Mouse (Mus musculus) kidney, embryonic 15.5 days (tissue): ENCODE data around the gene Arhgap29. TPM values are rescaled to one million over a fixed set of nuclear protein-coding genes. Genes with fewer than 3 reads are reported as not detected.

Source experiments
- ATAC-seq: fragments of 200-750 bp; cut with Nextera tagmentation; replicated peaks from 2 replicates; pipeline ENCODE4 v1.8.0; 2017; ENCODE audit warnings: moderate TSS enrichment; ENCODE audit not compliant: low FRiP score
- H3K27ac ChIP-seq: fragments of 300-500 bp; sonication (generic); 2 replicates; pipeline ENCODE4 v1.5.1; 2015; ENCODE audit warnings: mild to moderate bottlenecking, inconsistent platforms
- H3K27me3 ChIP-seq: fragments of 300-500 bp; sonication (generic); 2 replicates; pipeline ENCODE4 v1.6.1; 2015; ENCODE audit warnings: inconsistent platforms
- H3K36me3 ChIP-seq: fragments of 300-500 bp; sonication (generic); 2 replicates; pipeline ENCODE4 v1.6.1; 2015; ENCODE audit warnings: inconsistent platforms
- H3K4me1 ChIP-seq: fragments of 300-500 bp; sonication (generic); 2 replicates; pipeline ENCODE4 v1.6.1; 2015; ENCODE audit warnings: inconsistent platforms
- H3K4me2 ChIP-seq: fragments of 300-500 bp; sonication (generic); 2 replicates; pipeline ENCODE4 v1.6.1; 2015; ENCODE audit warnings: moderate library complexity, mild to moderate bottlenecking, inconsistent platforms
- H3K4me3 ChIP-seq: fragments of 300-500 bp; sonication (generic); replicated peaks from 2 replicates; pipeline ENCODE4 v1.5.1; 2015; ENCODE audit warnings: mild to moderate bottlenecking, inconsistent platforms
- H3K9ac ChIP-seq: fragments of 300-500 bp; sonication (generic); 2 replicates; pipeline ENCODE4 v1.6.1; 2015; ENCODE audit warnings: mild to moderate bottlenecking, inconsistent platforms
- H3K9me3 ChIP-seq: fragments of 300-500 bp; sonication (generic); replicated peaks from 2 replicates; pipeline ENCODE4 v1.6.1; 2016; ENCODE audit warnings: inconsistent platforms
- WGBS: fragments of 180-500 bp; shearing (Covaris S2); methylation state at CpG from one replicate; pipeline ENCODE4 v1.1.7; 2015; ENCODE audit warnings: mixed read lengths; 5-methylcytosine and 5-hydroxymethylcytosine counted together
- polyA plus RNA-seq: library from polyadenylated mRNA; unstranded; fragments of >200 nt; fragmentation: Nextera tagmentation; extraction: Ambion mirVana; gene quantifications from 2 replicates; pipeline ENCODE4 v1.2.1, GENCODE M21; 2015

Gene Arhgap29
- polyA plus RNA-seq = 43.3 and 47.9 TPM in 2 replicates

DNA sequence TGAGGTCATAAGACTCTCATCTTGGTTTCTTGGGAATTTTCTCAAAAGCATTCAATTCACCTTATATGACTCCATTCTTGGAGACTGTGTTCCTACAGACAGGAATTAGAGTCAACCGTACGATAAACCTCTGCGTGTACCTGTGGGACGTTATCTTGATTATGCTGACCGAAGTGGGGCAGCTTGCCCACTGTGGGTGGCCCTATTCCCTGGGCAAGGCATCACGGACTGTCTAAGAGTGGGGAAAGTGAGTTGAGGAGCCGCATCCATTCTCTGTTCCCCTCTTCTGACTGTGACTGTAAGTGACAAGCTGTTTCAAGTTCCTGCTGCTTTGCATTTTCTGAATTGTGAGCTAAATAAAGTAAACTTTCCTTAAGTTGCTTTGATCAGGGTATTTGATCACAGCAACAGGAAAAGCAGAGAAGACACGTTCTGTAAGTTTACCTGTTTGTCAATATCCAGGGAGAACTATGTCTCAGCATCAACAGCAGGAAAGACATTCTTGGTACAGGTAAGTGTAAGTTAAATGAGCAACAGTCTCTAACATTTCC lies at the start of gene Arhgap29:
TSS of gene Arhgap29 (plus strand) at position 501 of the 551 bp plus-strand sequence.
- Histone ChIP-seq H3K27me3 (no peaks in the 10 kb centered on the region), H3K9ac (peak within 1 kb of the TSS; percentile 65), H3K27ac (peak within 1 kb of the TSS; percentile 79), H3K9me3 (no peaks in the 10 kb centered on the region), H3K4me3 (peak within 1 kb of the TSS; percentile 71), H3K4me1 (peaks cover 9% of the 10 kb centered on the region; the same call in 1 of the 2 replicates), H3K4me2 (peak within 1 kb of the TSS; percentile 86), H3K36me3 (no peaks in the 10 kb centered on the region)
- WGBS = 93% methylated on average over 8 of the region's 8 CpGs
- no peak for ATAC-seq

- Histone ChIP-seq H3K9ac (no peak overlapping the region), H3K36me3 (no peaks in the 10 kb centered on the region), H3K27ac (peak overlapping the region; percentile 76), H3K27me3 (no peaks in the 10 kb centered on the region), H3K4me3 (no peak overlapping the region), H3K4me2 (0 out of 2 replicates have a peak overlapping the region, but pooled peaks have one; percentile 17), H3K4me1 (peaks cover 43% of the 10 kb centered on the region), H3K9me3 (no peaks in the 10 kb centered on the region)
- 64% methylated on average over 5 of the region's 5 CpGs for WGBS
- ATAC-seq = no peak
Measured at GRCm38 (mm10) chr3:121902729-121903128, 49.6 kb upstream of the Arhgap29 start.

- H3K4me2 ChIP-seq = 0 out of 2 replicates have a peak overlapping the region, but pooled peaks have one; percentile 17
- no peaks in the 10 kb centered on the region for H3K36me3 ChIP-seq
- peak; percentile 65 for ATAC-seq
- H3K4me3 ChIP-seq = no peak overlapping the region
- WGBS = 54% methylated on average over 4 of the region's 4 CpGs
- H3K4me1 ChIP-seq = peaks cover 43% of the 10 kb centered on the region
- H3K9me3 ChIP-seq = no peaks in the 10 kb centered on the region
- H3K27me3 ChIP-seq = no peaks in the 10 kb centered on the region
- H3K9ac ChIP-seq = no peak overlapping the region
- H3K27ac ChIP-seq = peak overlapping the region; percentile 76
Measured at GRCm38 (mm10) chr3:121903286-121903685, 49.1 kb upstream of the Arhgap29 start.

DNA sequence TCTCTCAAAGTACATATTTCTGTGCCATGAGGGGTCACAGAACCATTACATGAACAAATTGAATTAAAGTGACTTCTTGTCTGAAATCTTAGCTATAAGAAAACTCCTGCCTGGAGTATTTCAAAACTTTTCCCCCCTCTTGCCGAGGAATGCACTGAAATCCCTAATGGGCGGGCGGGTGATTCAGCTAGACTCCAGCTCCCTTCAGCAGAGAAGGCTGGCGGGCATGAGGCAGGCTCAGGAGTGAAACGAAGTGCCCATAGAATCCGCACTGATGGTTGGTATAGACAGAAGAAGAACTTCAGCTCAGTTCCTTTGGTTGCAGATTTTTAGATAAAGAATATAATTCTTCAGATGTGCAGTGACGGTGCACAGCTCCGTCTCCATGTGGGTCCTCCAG lies 48.6 kb upstream of the Arhgap29 start:
- Histone ChIP-seq H3K9ac (no peak overlapping the region), H3K4me3 (no peak overlapping the region), H3K4me1 (peaks cover 43% of the 10 kb centered on the region), H3K27me3 (no peaks in the 10 kb centered on the region), H3K4me2 (0 out of 2 replicates have a peak overlapping the region, but pooled peaks have one; percentile 17), H3K36me3 (no peaks in the 10 kb centered on the region), H3K9me3 (no peaks in the 10 kb centered on the region), H3K27ac (peak overlapping the region; percentile 76)
- 61% methylated on average over 8 of the region's 8 CpGs for WGBS
- no peak for ATAC-seq

GRCm38 (mm10) chr3:121904476-121904875 lies 47.9 kb upstream of the Arhgap29 start:
- H3K4me3 ChIP-seq = no peak overlapping the region
- ATAC-seq = no peak
- 87% methylated on average over 2 of the region's 2 CpGs for WGBS
- H3K4me1 ChIP-seq = peaks cover 43% of the 10 kb centered on the region
- no peak overlapping the region for H3K27ac ChIP-seq
- H3K9me3 ChIP-seq = no peaks in the 10 kb centered on the region
- H3K9ac ChIP-seq = no peak overlapping the region
- H3K4me2 ChIP-seq = no peak overlapping the region
- H3K27me3 ChIP-seq = no peaks in the 10 kb centered on the region
- H3K36me3 ChIP-seq = no peaks in the 10 kb centered on the region

DNA sequence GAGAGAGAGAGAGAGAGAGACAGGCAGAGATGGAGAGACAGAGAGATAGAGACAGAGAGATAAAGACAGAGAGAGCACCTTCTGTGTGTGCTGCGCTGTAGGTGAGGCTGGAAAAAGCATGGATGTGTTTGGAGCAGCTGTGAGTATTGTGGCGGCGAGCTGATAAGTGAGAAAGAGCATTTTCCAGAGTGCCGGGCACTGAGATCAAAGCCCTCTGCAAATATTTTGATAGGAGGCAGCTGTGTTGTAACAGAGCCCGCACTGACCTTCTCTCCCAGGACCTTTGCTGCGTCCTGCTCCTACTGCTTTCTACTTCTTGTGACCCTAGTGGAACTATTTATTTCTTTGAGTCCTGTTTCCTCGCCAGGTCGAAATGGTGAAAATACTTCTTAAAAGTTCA lies 45.7 kb upstream of the Arhgap29 start:
- Histone ChIP-seq H3K4me3 (no peak overlapping the region), H3K27ac (no peak overlapping the region), H3K4me2 (no peak overlapping the region), H3K27me3 (no peaks in the 10 kb centered on the region), H3K9ac (no peak overlapping the region), H3K4me1 (peaks cover 35% of the 10 kb centered on the region), H3K36me3 (no peaks in the 10 kb centered on the region), H3K9me3 (no peaks in the 10 kb centered on the region)
- ATAC-seq = no peak
- WGBS = 25% methylated on average over 8 of the region's 8 CpGs

DNA sequence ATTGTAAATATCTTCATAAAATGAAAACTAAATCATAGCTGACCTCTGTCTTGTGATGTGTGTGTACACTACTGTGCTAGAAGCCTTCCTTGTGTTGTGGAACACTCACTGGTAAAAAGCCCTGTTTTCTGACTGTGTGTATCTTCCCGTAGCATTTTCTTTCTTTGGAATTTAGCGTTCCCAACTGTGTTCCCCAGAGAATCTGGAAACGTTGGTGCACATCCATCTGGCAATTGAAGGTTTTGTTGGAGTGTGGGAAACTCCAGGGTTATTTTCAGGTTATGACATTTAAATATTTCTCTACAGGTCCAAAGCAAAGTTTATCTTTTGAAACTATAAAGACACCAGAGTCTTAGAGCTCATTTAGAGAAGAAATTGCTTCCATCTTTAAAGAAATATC lies 43.2 kb upstream of the Arhgap29 start:
- Histone ChIP-seq H3K9me3 (no peaks in the 10 kb centered on the region), H3K36me3 (no peaks in the 10 kb centered on the region), H3K9ac (no peak overlapping the region), H3K4me3 (no peak overlapping the region), H3K27me3 (no peaks in the 10 kb centered on the region), H3K4me1 (peaks cover 18% of the 10 kb centered on the region), H3K4me2 (no peak overlapping the region), H3K27ac (no peak overlapping the region)
- WGBS = 62% methylated on average over 3 of the region's 3 CpGs
- ATAC-seq = no peak

DNA sequence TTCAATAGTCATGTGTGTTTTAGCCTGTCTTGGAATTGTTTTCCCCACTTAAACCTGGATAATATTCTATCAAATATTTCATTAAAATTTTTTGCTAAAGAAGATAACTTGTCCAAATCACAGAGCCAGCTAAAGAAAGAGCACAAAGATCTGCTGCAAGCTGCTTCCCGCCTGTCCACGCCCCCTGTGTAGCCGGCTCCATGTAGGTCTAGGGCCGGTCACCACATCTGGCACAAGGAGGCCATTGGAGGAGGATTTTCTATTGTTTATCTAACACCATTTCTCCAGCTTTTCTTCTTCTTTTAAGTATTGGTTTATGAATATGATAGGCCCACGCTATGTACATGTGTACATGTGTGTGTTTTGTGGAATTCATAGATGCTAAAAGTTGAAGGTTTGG lies 38.9 kb upstream of the Arhgap29 start:
- Histone ChIP-seq H3K27me3 (no peaks in the 10 kb centered on the region), H3K9me3 (no peaks in the 10 kb centered on the region), H3K36me3 (no peaks in the 10 kb centered on the region), H3K9ac (no peak overlapping the region), H3K4me1 (peaks cover 8% of the 10 kb centered on the region; the same call in 1 of the 2 replicates), H3K4me3 (no peak overlapping the region), H3K4me2 (no peak overlapping the region), H3K27ac (no peak overlapping the region)
- ATAC-seq = no peak
- WGBS = 84% methylated on average over 5 of the region's 5 CpGs

DNA sequence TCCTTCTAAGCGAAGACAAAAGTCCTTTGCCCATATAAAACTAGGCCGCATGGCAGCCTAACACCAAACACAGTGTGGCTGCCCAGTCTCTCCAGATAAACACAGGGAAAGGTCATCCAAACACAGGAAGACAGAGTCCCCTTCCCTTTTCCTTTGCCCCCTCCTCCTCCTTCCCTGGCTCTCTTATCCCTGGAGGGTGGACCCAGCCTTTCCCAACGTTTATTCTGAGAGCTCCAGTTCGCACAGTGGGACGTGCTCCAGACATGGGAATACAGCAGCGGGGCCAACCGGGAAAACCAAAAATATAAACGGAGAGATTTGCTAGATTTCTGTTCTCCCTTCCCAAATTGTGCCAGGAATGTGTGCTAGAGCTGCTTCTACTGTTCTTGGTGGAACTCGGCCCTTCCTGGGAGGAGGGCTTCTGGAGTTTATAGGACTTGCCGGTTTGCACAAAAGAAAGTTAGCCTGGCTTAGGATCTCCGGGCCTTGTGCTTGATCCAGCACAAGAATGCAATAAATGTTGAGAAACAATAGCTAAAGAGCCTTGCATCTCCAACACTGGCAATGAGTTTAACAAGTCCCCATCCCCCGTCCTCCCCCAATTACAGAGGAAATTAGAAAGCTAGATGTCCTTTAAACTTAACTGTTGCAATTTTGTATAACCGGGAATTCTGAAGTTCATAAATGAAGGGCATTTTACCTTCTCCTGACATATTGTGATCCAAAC lies 37.7 kb upstream of the Arhgap29 start:
- 0 out of 2 replicates have a peak, but pooled peaks have one; percentile 49 for ATAC-seq
- H3K4me3 ChIP-seq = no peak overlapping the region

GRCm38 (mm10) chr3:121915191-121915590 lies 37.1 kb upstream of the Arhgap29 start:
- Histone ChIP-seq H3K4me2 (no peak overlapping the region), H3K27me3 (no peaks in the 10 kb centered on the region), H3K9me3 (no peaks in the 10 kb centered on the region), H3K36me3 (no peaks in the 10 kb centered on the region), H3K4me3 (no peak overlapping the region), H3K4me1 (peaks cover 8% of the 10 kb centered on the region; the same call in 1 of the 2 replicates), H3K9ac (no peak overlapping the region), H3K27ac (peak overlapping the region; percentile 77)
- WGBS = 65% methylated on average over 6 of the region's 6 CpGs
- ATAC-seq = no peak

More for the DNA sequence above, 37.7 kb upstream of the Arhgap29 start:
- H3K27ac ChIP-seq = peak overlapping the region; percentile 77
- WGBS = 53% methylated on average over 13 of the region's 13 CpGs
- H3K9ac ChIP-seq = no peak overlapping the region
- H3K36me3 ChIP-seq = no peaks in the 10 kb centered on the region
- H3K27me3 ChIP-seq = no peaks in the 10 kb centered on the region
- H3K9me3 ChIP-seq = no peaks in the 10 kb centered on the region
- H3K4me2 ChIP-seq = no peak overlapping the region
- peaks cover 8% of the 10 kb centered on the region; the same call in 1 of the 2 replicates for H3K4me1 ChIP-seq

DNA sequence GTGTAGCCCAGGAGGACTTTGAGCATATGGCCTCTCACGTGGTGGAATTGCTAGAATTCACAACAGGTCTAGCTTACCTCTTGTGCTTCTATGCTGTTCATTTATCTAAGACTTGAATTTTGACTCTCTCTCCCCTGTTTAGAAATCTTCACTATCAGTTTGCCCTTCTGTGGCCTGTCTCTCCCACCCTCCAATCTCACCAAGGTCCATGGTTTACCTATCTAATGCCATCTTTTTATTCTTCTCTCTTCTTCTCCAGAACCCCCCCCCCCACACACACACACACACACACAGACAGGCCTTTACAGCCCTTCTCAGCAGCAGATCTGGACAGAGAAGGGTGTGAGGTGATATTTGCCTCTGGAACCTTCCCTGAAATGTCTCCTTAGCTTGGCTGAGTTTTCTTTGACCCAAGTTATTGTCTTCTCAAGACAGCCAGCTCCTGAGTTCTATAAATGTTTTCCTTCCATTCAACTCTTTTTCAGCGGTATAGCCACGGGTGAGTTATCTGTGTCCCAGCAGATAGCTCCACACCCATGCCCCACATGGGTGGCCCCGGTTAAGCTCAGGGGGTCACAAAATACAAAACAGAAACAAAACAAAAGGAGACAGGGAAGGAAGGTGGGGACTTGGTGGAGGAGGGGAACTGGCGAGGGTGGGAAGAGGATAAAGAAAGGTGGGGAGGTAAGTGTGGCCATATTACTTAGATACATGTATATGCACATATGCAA lies 35.4 kb upstream of the Arhgap29 start:
- H3K4me2 ChIP-seq = no peak overlapping the region
- H3K9me3 ChIP-seq = no peaks in the 10 kb centered on the region
- no peak overlapping the region for H3K27ac ChIP-seq
- no peaks in the 10 kb centered on the region for H3K27me3 ChIP-seq
- peaks cover 8% of the 10 kb centered on the region; the same call in 1 of the 2 replicates for H3K4me1 ChIP-seq
- no peak overlapping the region for H3K9ac ChIP-seq
- no peak for ATAC-seq
- no peaks in the 10 kb centered on the region for H3K36me3 ChIP-seq
- no peak overlapping the region for H3K4me3 ChIP-seq
- WGBS = 83% methylated on average over 5 of the region's 5 CpGs

DNA sequence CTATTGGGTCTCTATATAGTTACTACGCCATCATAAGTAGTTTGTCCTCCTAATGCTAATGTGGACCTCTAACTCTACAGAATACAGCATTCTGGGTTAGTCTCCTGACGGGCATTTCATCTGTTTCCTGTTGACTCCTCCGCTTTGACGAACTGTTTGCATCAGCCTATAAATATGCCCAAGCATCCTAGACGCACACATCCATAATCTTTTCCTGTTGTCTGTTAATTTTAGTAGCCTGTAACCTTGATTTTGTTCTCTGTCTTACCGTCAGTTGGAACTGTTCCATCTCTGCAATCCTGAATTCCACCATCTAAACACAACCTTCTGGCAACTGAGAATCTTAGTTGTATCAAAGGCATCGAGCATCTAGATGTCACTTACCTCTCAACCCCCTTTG lies 34.7 kb upstream of the Arhgap29 start:
- Histone ChIP-seq H3K4me2 (no peak overlapping the region), H3K36me3 (no peaks in the 10 kb centered on the region), H3K4me3 (no peak overlapping the region), H3K27me3 (no peaks in the 10 kb centered on the region), H3K27ac (no peak overlapping the region), H3K9ac (no peak overlapping the region), H3K4me1 (peaks cover 8% of the 10 kb centered on the region; the same call in 1 of the 2 replicates), H3K9me3 (no peaks in the 10 kb centered on the region)
- WGBS = 75% methylated on average over 7 of the region's 7 CpGs
- no peak for ATAC-seq
